Mouse (Mus musculus): ENCODE measurements around the gene Ptpre. TPM values are rescaled to one million over a fixed set of nuclear protein-coding genes. Genes with fewer than 3 reads are reported as not detected.

Ptpre gene
- polyA plus RNA-seq, 1 experiment from 2014 or later = 2.4 TPM

- Histone ChIP-seq H3K9me3 (ENCODE audit: control insufficient read depth, low read length) (no peaks in the 10 kb centered on the region), H3K4me3 (ENCODE audit: low read length) (peak overlapping the region; percentile 27), H3K4me1 (ENCODE audit: control insufficient read depth, insufficient read depth, low read length) (peaks cover 20% of the 10 kb centered on the region), H3K4me2 (ENCODE audit: low read depth, low read length) (peak overlapping the region; percentile 39), H3K27me3 (replicated peaks; ENCODE audit: control insufficient read depth, insufficient read depth, low read length) (no peaks in the 10 kb centered on the region), H3K27ac (ENCODE audit: low read length) (no peak overlapping the region), H3K36me3 (ENCODE audit: control insufficient read depth, insufficient read depth, low read length) (0 out of 2 replicates have a peak, but pooled peaks cover 2% of the 10 kb centered on the region), H3K9ac (ENCODE audit: low read depth, low read length) (peak overlapping the region; percentile 43; the same call in 1 of the 2 replicates)
- 84% methylated on average over 8 of the region's 8 CpGs for WGBS
- no peak for ATAC-seq
Measured at GRCm38 (mm10) chr7:135713326-135713725, 176.0 kb downstream of the Ptpre start.

GRCm38 (mm10) chr7:135715166-135715565 lies 177.9 kb downstream of the Ptpre start:
- Histone ChIP-seq H3K9ac (ENCODE audit: low read depth, low read length) (peak overlapping the region; percentile 94), H3K4me3 (ENCODE audit: low read length) (peak overlapping the region; percentile 94), H3K4me1 (ENCODE audit: control insufficient read depth, insufficient read depth, low read length) (peaks cover 20% of the 10 kb centered on the region), H3K27ac (ENCODE audit: low read length) (peak overlapping the region; percentile 68), H3K9me3 (ENCODE audit: control insufficient read depth, low read length) (no peaks in the 10 kb centered on the region), H3K36me3 (ENCODE audit: control insufficient read depth, insufficient read depth, low read length) (no peaks in the 10 kb centered on the region), H3K4me2 (ENCODE audit: low read depth, low read length) (peak overlapping the region; percentile 72), H3K27me3 (replicated peaks; ENCODE audit: control insufficient read depth, insufficient read depth, low read length) (no peaks in the 10 kb centered on the region)
- 3% methylated on average over 7 of the region's 7 CpGs for WGBS
- ATAC-seq = no peak

GRCm38 (mm10) chr7:135715642-135716444 lies 178.6 kb downstream of the Ptpre start, which contains the start of gene Mki67:
Gene Mki67 (minus strand): TSS chr7:135716361.
- H3K27ac ChIP-seq (ENCODE audit: low read length) = peak within 1 kb of the TSS; percentile 68
- no peaks in the 10 kb centered on the region for H3K36me3 ChIP-seq (ENCODE audit: control insufficient read depth, insufficient read depth, low read length)
- H3K4me2 ChIP-seq (ENCODE audit: low read depth, low read length) = peak within 1 kb of the TSS; percentile 72
- H3K4me1 ChIP-seq (ENCODE audit: control insufficient read depth, insufficient read depth, low read length) = peaks cover 20% of the 10 kb centered on the region
- peak; percentile 67 for ATAC-seq
- H3K4me3 ChIP-seq (ENCODE audit: low read length) = peak within 1 kb of the TSS; percentile 94
- no peaks in the 10 kb centered on the region for H3K9me3 ChIP-seq (ENCODE audit: control insufficient read depth, low read length)
- peak within 1 kb of the TSS; percentile 94 for H3K9ac ChIP-seq (ENCODE audit: low read depth, low read length)
- no peaks in the 10 kb centered on the region for H3K27me3 ChIP-seq (replicated peaks; ENCODE audit: control insufficient read depth, insufficient read depth, low read length)
- under 1% methylated on average over 82 of the region's 82 CpGs for WGBS

DNA sequence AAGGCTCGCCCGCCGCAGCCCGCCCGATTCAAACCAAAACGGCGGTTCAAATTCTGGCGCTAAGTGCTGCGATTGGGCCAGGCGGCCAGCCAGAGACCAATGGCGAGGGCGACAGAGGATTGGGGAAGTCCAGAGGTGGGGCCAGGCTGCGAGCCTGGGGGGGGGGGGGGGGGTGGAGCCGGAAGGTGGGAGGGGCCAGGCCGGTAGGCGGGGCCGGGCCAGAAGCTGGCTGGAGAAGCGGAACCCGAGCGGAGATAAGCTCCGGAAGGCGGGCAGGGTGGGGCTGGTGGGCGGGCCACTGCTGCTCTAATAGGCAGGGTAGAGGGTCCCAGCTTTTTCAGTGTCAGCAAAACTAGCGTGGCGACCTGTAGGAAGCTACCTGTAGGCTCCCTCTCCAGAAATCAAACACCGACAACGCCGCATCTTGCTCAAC lies 179.2 kb downstream of the Ptpre start:
- Histone ChIP-seq H3K27me3 (replicated peaks; ENCODE audit: control insufficient read depth, insufficient read depth, low read length) (no peaks in the 10 kb centered on the region), H3K36me3 (ENCODE audit: control insufficient read depth, insufficient read depth, low read length) (no peaks in the 10 kb centered on the region), H3K4me2 (ENCODE audit: low read depth, low read length) (peak overlapping the region; percentile 72), H3K27ac (ENCODE audit: low read length) (no peak overlapping the region), H3K4me1 (ENCODE audit: control insufficient read depth, insufficient read depth, low read length) (peaks cover 20% of the 10 kb centered on the region), H3K9me3 (ENCODE audit: control insufficient read depth, low read length) (no peaks in the 10 kb centered on the region), H3K4me3 (ENCODE audit: low read length) (peak overlapping the region; percentile 94), H3K9ac (ENCODE audit: low read depth, low read length) (peak overlapping the region; percentile 94)
- ATAC-seq = peak; percentile 98
- WGBS = under 1% methylated on average over 23 of the region's 28 CpGs

DNA sequence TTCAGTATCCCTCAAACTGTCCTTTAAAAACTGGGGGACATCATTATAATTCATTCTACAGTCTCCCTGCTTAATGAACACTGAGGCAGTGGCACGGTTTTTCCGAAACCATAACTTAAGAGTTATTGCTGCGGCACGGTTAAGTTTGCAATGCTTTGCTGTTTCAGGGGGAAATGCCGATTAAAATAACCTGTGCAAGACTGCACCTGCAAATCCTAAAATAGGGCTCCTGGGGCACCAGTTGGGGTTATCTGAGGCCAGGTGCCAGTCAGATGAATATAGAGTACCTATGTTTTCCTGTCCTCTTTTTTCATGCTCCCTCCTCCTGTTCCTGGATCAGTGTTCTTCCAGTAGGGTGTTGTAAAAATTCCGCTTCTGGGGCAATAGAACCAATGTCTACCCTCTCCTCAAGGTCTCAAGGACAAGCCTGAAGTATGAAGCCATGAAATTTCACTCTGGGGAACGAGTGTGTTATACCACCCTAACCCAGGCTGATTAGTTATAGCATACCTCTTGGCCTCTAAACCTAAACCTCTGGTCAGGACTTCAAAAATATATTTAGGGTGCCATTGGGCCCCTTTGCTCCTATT lies 179.8 kb downstream of the Ptpre start:
- no peak for ATAC-seq
- no peaks in the 10 kb centered on the region for H3K36me3 ChIP-seq (ENCODE audit: control insufficient read depth, insufficient read depth, low read length)
- H3K4me1 ChIP-seq (ENCODE audit: control insufficient read depth, insufficient read depth, low read length) = peaks cover 20% of the 10 kb centered on the region
- H3K9ac ChIP-seq (ENCODE audit: low read depth, low read length) = peak overlapping the region; percentile 63
- no peaks in the 10 kb centered on the region for H3K9me3 ChIP-seq (ENCODE audit: control insufficient read depth, low read length)
- H3K4me2 ChIP-seq (ENCODE audit: low read depth, low read length) = peak overlapping the region; percentile 54
- H3K4me3 ChIP-seq (ENCODE audit: low read length) = peak overlapping the region; percentile 94
- H3K27ac ChIP-seq (ENCODE audit: low read length) = no peak overlapping the region
- no peaks in the 10 kb centered on the region for H3K27me3 ChIP-seq (replicated peaks; ENCODE audit: control insufficient read depth, insufficient read depth, low read length)
- 45% methylated on average over 7 of the region's 7 CpGs for WGBS

- ATAC-seq = peak; percentile 65
- H3K9ac ChIP-seq (ENCODE audit: low read depth, low read length) = no peak overlapping the region
- H3K9me3 ChIP-seq (ENCODE audit: control insufficient read depth, low read length) = no peaks in the 10 kb centered on the region
- H3K27me3 ChIP-seq (replicated peaks; ENCODE audit: control insufficient read depth, insufficient read depth, low read length) = no peaks in the 10 kb centered on the region
- no peak overlapping the region for H3K27ac ChIP-seq (ENCODE audit: low read length)
- H3K36me3 ChIP-seq (ENCODE audit: control insufficient read depth, insufficient read depth, low read length) = no peaks in the 10 kb centered on the region
- peaks cover 17% of the 10 kb centered on the region for H3K4me1 ChIP-seq (ENCODE audit: control insufficient read depth, insufficient read depth, low read length)
- WGBS = 64% methylated on average over 7 of the region's 7 CpGs
- H3K4me2 ChIP-seq (ENCODE audit: low read depth, low read length) = no peak overlapping the region
- H3K4me3 ChIP-seq (ENCODE audit: low read length) = no peak overlapping the region
Measured at GRCm38 (mm10) chr7:135721436-135721992, 184.2 kb downstream of the Ptpre start.

DNA sequence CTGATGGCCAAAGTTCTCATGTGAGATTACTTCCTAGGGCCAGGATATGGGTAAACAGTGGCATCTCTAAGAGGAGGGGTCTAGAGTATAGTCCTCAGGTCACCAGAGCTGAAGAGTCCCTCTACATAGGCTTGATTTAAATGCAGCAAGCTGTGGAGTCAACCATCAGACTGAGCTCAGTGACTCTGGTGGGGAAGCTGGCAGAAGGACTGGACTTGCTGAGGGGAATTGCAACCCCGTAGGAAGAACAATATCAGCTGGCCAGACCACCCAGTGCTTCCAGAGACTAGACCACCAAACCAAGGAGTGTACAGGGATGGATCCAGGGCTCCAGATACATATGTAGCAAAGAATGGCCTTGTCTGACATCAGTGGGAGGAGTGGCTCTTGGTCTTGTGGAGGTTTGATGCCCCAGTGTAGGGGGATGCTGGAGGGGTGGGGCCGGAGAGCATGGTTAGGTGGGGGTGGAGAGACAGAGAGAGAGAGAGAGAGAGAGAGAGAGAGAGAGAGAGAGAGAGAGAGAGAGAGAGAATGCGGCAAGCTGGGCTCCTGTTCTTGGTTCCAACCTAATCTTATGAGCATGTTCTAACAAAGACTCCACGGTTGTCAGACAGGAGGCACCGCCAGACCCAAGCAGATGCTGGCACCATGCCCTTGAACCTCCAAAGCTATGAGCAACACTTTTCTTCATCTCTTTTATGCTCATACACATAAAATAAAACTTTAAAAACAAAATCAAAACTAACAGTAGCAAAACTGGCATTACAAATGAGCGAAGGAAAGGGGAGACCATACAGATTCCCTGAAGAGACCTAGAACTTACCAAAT lies 184.9 kb downstream of the Ptpre start:
- no peak for ATAC-seq
- no peaks in the 10 kb centered on the region for H3K9me3 ChIP-seq (ENCODE audit: control insufficient read depth, low read length)
- H3K27ac ChIP-seq (ENCODE audit: low read length) = no peak overlapping the region
- H3K4me1 ChIP-seq (ENCODE audit: control insufficient read depth, insufficient read depth, low read length) = peaks cover 12% of the 10 kb centered on the region
- no peaks in the 10 kb centered on the region for H3K36me3 ChIP-seq (ENCODE audit: control insufficient read depth, insufficient read depth, low read length)
- H3K4me2 ChIP-seq (ENCODE audit: low read depth, low read length) = no peak overlapping the region
- H3K9ac ChIP-seq (ENCODE audit: low read depth, low read length) = no peak overlapping the region
- H3K27me3 ChIP-seq (replicated peaks; ENCODE audit: control insufficient read depth, insufficient read depth, low read length) = no peaks in the 10 kb centered on the region
- 82% methylated on average over 6 of the region's 6 CpGs for WGBS
- H3K4me3 ChIP-seq (ENCODE audit: low read length) = no peak overlapping the region

DNA sequence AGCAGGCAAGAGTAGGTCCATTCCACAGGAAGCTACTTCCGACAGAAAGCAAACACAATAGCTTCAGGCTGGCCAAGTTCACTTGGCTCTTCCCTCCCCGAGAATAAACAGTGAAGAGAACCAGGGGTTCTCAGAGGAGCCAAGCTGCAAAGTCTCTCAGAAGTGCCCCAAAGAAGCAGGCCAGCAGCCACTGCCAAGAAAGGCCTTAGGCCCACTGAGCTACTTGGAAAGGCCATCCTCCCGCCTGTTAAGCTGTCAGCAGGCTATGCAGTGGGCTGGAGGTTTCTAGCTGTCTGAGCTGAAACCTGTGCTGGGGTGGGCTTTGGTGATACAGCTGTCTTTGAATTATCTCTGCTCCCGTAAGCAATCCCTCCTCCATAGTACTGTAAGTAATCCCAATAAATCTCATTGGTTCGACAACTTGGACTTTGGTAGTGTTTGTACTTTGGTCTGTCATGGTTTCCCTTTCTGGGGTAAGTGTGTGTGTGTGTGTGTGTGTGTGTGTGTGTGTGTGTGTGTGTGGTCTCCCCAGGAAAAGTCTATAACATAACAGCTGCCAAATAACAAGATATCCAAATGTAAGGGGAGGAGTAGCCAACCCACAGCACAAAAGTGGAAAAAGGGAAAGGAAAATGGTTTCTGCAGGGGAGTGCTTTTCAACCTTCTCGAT lies 186.5 kb downstream of the Ptpre start:
- Histone ChIP-seq H3K4me2 (ENCODE audit: low read depth, low read length) (no peak overlapping the region), H3K9ac (ENCODE audit: low read depth, low read length) (peak overlapping the region; percentile 33; the same call in 1 of the 2 replicates), H3K27ac (ENCODE audit: low read length) (peak overlapping the region; percentile 73), H3K27me3 (replicated peaks; ENCODE audit: control insufficient read depth, insufficient read depth, low read length) (no peaks in the 10 kb centered on the region), H3K4me3 (ENCODE audit: low read length) (no peak overlapping the region), H3K4me1 (ENCODE audit: control insufficient read depth, insufficient read depth, low read length) (peaks cover 12% of the 10 kb centered on the region), H3K36me3 (ENCODE audit: control insufficient read depth, insufficient read depth, low read length) (no peaks in the 10 kb centered on the region), H3K9me3 (ENCODE audit: control insufficient read depth, low read length) (no peaks in the 10 kb centered on the region)
- WGBS = 41% methylated on average over 6 of the region's 6 CpGs
- ATAC-seq = peak; percentile 80
